Mouse (Mus musculus) lung, embryonic 14.5 days (tissue): ENCODE measurements around the gene Zfp277. TPM values are rescaled to one million over a fixed set of nuclear protein-coding genes. Genes with fewer than 3 reads are reported as not detected.

Experiments
- ATAC-seq: fragments of 200-750 bp; cut with Nextera tagmentation; 2 replicates; pipeline ENCODE4 v1.8.0; 2017; ENCODE audit warnings: mild to moderate bottlenecking, moderate TSS enrichment, moderate library complexity; ENCODE audit not compliant: insufficient read depth
- DNase-seq: peaks from one replicate; pipeline ENCODE4 v3.0.0-alpha.2; 2015
- H3K27ac ChIP-seq: fragments of 300-500 bp; sonication (generic); 2 replicates; pipeline ENCODE4 v1.5.1; 2014; ENCODE audit warnings: low read depth, mild to moderate bottlenecking, moderate library complexity
- H3K27me3 ChIP-seq: fragments of 300-500 bp; sonication (generic); 2 replicates; pipeline ENCODE4 v1.6.1; 2014; ENCODE audit warnings: low read length, control low read depth; ENCODE audit not compliant: insufficient read depth
- H3K36me3 ChIP-seq: fragments of 300-500 bp; sonication (generic); 2 replicates; pipeline ENCODE4 v1.6.1; 2014; ENCODE audit warnings: control low read depth; ENCODE audit not compliant: insufficient read depth
- H3K4me1 ChIP-seq: fragments of 300-500 bp; sonication (generic); 2 replicates; pipeline ENCODE4 v1.6.1; 2014; ENCODE audit warnings: antibody characterized with exemption, control low read depth; ENCODE audit not compliant: insufficient read depth
- H3K4me2 ChIP-seq: fragments of 300-500 bp; sonication (generic); 2 replicates; pipeline ENCODE4 v1.6.1; 2014; ENCODE audit warnings: mild to moderate bottlenecking
- H3K4me3 ChIP-seq: fragments of 300-500 bp; sonication (generic); 2 replicates; pipeline ENCODE4 v1.5.1; 2014; ENCODE audit warnings: low read depth, low read length
- H3K9ac ChIP-seq: fragments of 300-500 bp; sonication (generic); 2 replicates; pipeline ENCODE4 v1.6.1; 2014
- H3K9me3 ChIP-seq: fragments of 300-500 bp; sonication (generic); 2 replicates; pipeline ENCODE4 v1.6.1; 2016; ENCODE audit warnings: low read depth, low read length, control low read depth
- CTCF ChIP-seq: IDR thresholded peaks from 2 replicates; pipeline ENCODE4 v1.5.1; 2016; ENCODE audit warnings: antibody characterized with exemption, low read depth
- WGBS: fragments of 180-500 bp; shearing (Covaris S2); extraction: QIAGEN DNeasy Blood & Tissue Kit; methylation state at CpG from one replicate; pipeline ENCODE4 v1.1.7; 2014; 5-methylcytosine and 5-hydroxymethylcytosine counted together
- polyA plus RNA-seq: library from polyadenylated mRNA; unstranded; fragments of >200 nt; fragmentation: Nextera tagmentation; extraction: Ambion mirVana; gene quantifications from 2 replicates; pipeline ENCODE4 v1.2.1, GENCODE M21; 2014

The Zfp277 gene
- polyA plus RNA-seq, 1 experiment from 2014 or later = 46.7 TPM

- Histone ChIP-seq H3K27ac (no peak overlapping the region), H3K9ac (no peak overlapping the region), H3K4me2 (no peak overlapping the region), H3K27me3 (no peaks in the 10 kb centered on the region), H3K36me3 (peaks cover 4% of the 10 kb centered on the region; the same call in 1 of the 2 replicates), H3K9me3 (no peaks in the 10 kb centered on the region), H3K4me1 (0 out of 2 replicates have a peak, but pooled peaks cover 2% of the 10 kb centered on the region), H3K4me3 (no peak overlapping the region)
- no peak for TF ChIP-seq CTCF
- ATAC-seq = no peak
- 83% methylated on average over 17 of the region's 17 CpGs for WGBS
- no peak for DNase-seq
Measured at GRCm38 (mm10) chr12:40378621-40379537, 66.8 kb downstream of the Zfp277 start.

GRCm38 (mm10) chr12:40351879-40352278 is 93.8 kb downstream of the Zfp277 start:
- Histone ChIP-seq H3K4me2 (no peak overlapping the region), H3K36me3 (no peaks in the 10 kb centered on the region), H3K9me3 (no peaks in the 10 kb centered on the region), H3K4me1 (no peaks in the 10 kb centered on the region), H3K27me3 (no peaks in the 10 kb centered on the region), H3K27ac (no peak overlapping the region), H3K9ac (no peak overlapping the region), H3K4me3 (no peak overlapping the region)
- 79% methylated on average over 3 of the region's 3 CpGs for WGBS
- no peak for TF ChIP-seq CTCF
- DNase-seq (no peak), ATAC-seq (no peak)

- no peaks in the 10 kb centered on the region for H3K9me3 ChIP-seq
- no peaks in the 10 kb centered on the region for H3K36me3 ChIP-seq
- whole genome bisulfite sequencing = 61% methylated on average over 4 of the region's 4 CpGs
- no peak for TF ChIP-seq CTCF
- no peaks in the 10 kb centered on the region for H3K27me3 ChIP-seq
- no peaks in the 10 kb centered on the region for H3K4me1 ChIP-seq
- DNase-seq (no peak), ATAC-seq (no peak)
- H3K4me2 ChIP-seq = no peak overlapping the region
- no peak overlapping the region for H3K27ac ChIP-seq
- no peak overlapping the region for H3K9ac ChIP-seq
- no peak overlapping the region for H3K4me3 ChIP-seq
Measured at GRCm38 (mm10) chr12:40348251-40348650, 97.5 kb downstream of the Zfp277 start.

- TF ChIP-seq CTCF = no peak
- WGBS = 81% methylated on average over 10 of the region's 10 CpGs
Measured at GRCm38 (mm10) chr12:40347060-40347698, 98.5 kb downstream of the Zfp277 start.

GRCm38 (mm10) chr12:40341443-40341842 is 104.3 kb downstream of the Zfp277 start:
- H3K36me3 ChIP-seq = no peaks in the 10 kb centered on the region
- no peak overlapping the region for H3K9ac ChIP-seq
- no peak for TF ChIP-seq CTCF
- no peak overlapping the region for H3K4me3 ChIP-seq
- DNase-seq (peak; percentile 13), ATAC-seq (no peak)
- no peak overlapping the region for H3K27ac ChIP-seq
- H3K27me3 ChIP-seq = no peaks in the 10 kb centered on the region
- no peaks in the 10 kb centered on the region for H3K9me3 ChIP-seq
- 28% methylated on average over 5 of the region's 5 CpGs for WGBS
- no peaks in the 10 kb centered on the region for H3K4me1 ChIP-seq
- no peak overlapping the region for H3K4me2 ChIP-seq

More at GRCm38 (mm10) chr12:40347060-40347698, 98.5 kb downstream of the Zfp277 start:
- H3K27me3 ChIP-seq = no peaks in the 10 kb centered on the region
- DNase-seq (no peak), ATAC-seq (no peak)
- no peaks in the 10 kb centered on the region for H3K36me3 ChIP-seq
- H3K9ac ChIP-seq = no peak overlapping the region
- H3K27ac ChIP-seq = no peak overlapping the region
- no peak overlapping the region for H3K4me2 ChIP-seq
- no peaks in the 10 kb centered on the region for H3K4me1 ChIP-seq
- no peaks in the 10 kb centered on the region for H3K9me3 ChIP-seq
- no peak overlapping the region for H3K4me3 ChIP-seq

- no peaks in the 10 kb centered on the region for H3K9me3 ChIP-seq
- H3K4me1 ChIP-seq = no peaks in the 10 kb centered on the region
- WGBS = 94% methylated on average over 3 of the region's 3 CpGs
- no peak for TF ChIP-seq CTCF
- no peaks in the 10 kb centered on the region for H3K36me3 ChIP-seq
- no peaks in the 10 kb centered on the region for H3K27me3 ChIP-seq
- DNase-seq (no peak), ATAC-seq (no peak)
- no peak overlapping the region for H3K4me2 ChIP-seq
- no peak overlapping the region for H3K9ac ChIP-seq
- no peak overlapping the region for H3K27ac ChIP-seq
- H3K4me3 ChIP-seq = no peak overlapping the region
Measured at GRCm38 (mm10) chr12:40335303-40335702, 110.4 kb downstream of the Zfp277 start.

- no peak overlapping the region for H3K4me2 ChIP-seq
- H3K27ac ChIP-seq = no peak overlapping the region
Measured at GRCm38 (mm10) chr12:40331467-40331866, 114.2 kb downstream of the Zfp277 start.

More at GRCm38 (mm10) chr12:40331467-40331866, 114.2 kb downstream of the Zfp277 start:
- Histone ChIP-seq H3K4me3 (no peak overlapping the region), H3K9ac (no peak overlapping the region), H3K4me1 (no peaks in the 10 kb centered on the region), H3K27me3 (no peaks in the 10 kb centered on the region), H3K36me3 (no peaks in the 10 kb centered on the region), H3K9me3 (no peaks in the 10 kb centered on the region)
- DNase-seq (no peak), ATAC-seq (no peak)
- whole genome bisulfite sequencing = 92% methylated on average over 3 of the region's 3 CpGs
- no peak for TF ChIP-seq CTCF
